Mouse (Mus musculus): ENCODE data around the gene Pou6f1. TPM values are rescaled to one million over a fixed set of nuclear protein-coding genes. Genes with fewer than 3 reads are reported as not detected.

Pou6f1 gene
- 54.5 TPM for polyA plus RNA-seq (2021)

DNA sequence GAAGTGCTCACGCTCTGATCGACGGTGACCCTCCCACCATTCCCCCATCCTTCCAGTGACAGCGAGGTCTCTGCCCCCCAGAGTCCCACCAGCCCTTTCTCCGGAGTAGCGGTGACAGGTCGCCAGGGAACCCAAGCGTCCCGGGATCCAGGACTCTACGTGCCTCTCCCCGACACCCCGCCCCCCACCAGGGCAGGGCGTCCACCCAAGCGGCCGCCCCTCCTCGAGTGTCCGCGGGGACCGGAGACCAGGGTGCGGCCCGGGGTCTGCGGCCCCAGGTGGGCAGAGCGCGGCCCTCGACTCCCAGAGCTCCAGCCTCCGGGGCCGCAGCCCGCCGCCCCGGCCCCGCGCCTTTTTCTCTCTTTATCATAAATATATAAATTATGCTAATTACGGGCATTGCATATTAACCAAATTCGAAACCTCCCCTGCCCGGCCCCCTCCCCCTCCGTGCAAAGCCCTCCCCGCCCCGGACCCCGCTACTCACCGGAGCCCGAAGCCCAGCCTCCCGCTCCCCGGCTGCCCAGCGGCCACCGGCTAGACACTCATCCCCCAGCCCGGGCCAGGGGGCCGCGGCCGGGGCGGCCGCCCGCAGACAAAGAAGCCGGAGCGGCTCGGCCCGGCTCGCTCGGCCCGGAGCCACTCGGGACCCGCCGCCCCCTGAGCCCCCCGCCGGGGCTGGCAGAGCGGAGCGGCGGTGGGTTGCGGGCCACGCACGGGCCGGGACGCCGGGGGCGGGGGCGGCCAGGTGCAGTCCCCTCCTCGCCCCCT lies at the start of gene Pou6f1:
TSS of gene Pou6f1 (minus strand) at position 709 of the 771 bp plus-strand sequence.
- in situ Hi-C loops (cut with MboI; ENCODE audit: low pct_unique_long_range_greater_than_20kb), result no loop called here
- no peak for DNase-seq (ENCODE audit: low read depth, low spot score)
- H3K27me3 ChIP-seq, result no peaks in the 10 kb centered on the region
- peak; percentile 27 for ATAC-seq
- CTCF ChIA-PET, result interaction anchor here (2.3 kb wide), 1 partner anchor 11 kb away, joined by 6 read pairs; no protein-coding TSS in a partner anchor
- TF ChIP-seq CTCF (IDR thresholded peaks at IDR 0.05), result no peak
- POLR2A ChIA-PET, result interaction anchor here (0.7 to 3.4 kb wide), 3 partner anchors 14 to 414 kb away, joined by 3 to 9 read pairs (median 5); partner anchors contain the start of gene Tfcp2

DNA sequence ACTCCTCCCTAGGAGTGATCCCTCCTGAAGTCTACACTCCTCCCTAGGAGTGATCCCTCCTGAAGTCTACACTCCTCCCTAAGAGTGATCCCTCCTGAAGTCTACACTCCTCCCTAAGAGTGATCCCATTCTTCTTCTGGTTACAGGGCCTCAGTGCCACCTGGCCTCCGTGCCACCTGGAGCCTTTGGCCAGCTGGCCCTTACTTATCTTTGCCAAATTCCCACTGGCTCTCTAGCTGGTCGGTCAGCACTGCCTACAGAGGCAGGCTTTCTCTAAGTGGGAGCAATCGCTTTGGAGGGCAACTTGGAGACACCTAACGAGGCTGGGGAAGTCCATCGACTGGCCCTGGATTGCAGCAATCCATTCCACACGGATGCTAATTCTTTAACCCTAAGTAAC lies 46.4 kb upstream of the Pou6f1 start:
- no peak for TF ChIP-seq CTCF (IDR thresholded peaks at IDR 0.05)
- no peak for ATAC-seq
- POLR2A ChIA-PET, result no interaction called here
- CTCF ChIA-PET, result interaction anchor here (1.2 kb wide), 1 partner anchor 22 kb away, joined by 3 read pairs; no protein-coding TSS in a partner anchor
- no peak for DNase-seq (ENCODE audit: low read depth, low spot score)
- in situ Hi-C loops (cut with MboI; ENCODE audit: low pct_unique_long_range_greater_than_20kb), result no loop called here
- H3K27me3 ChIP-seq, result no peaks in the 10 kb centered on the region

DNA sequence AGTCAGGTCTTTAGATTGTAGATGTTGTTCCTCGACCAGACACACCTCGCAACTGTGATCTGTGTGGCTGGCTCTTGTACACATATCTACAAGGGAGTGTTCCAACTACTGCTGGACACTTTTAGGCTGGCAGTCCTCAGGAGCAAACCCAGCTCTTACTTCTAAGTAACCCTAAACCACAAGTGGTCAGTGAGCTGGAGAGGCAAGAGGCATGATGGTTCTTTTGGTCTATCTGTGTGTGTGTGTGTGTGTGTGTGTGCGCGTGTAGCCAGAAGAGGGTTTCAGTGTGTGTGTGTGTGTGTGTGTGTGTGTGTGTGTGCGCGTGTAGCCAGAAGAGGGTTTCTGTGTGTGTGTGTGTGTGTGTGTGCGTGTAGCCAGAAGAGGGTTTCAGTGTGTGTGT lies 42.7 kb upstream of the Pou6f1 start:
- in situ Hi-C loops (cut with MboI; ENCODE audit: low pct_unique_long_range_greater_than_20kb), result no loop called here
- CTCF ChIA-PET, result interaction anchor here (1.5 kb wide), 1 partner anchor 18 kb away, joined by 4 read pairs; no protein-coding TSS in a partner anchor
- no peak for TF ChIP-seq CTCF (IDR thresholded peaks at IDR 0.05)
- ATAC-seq (no peak), DNase-seq (ENCODE audit: low read depth, low spot score) (no peak)
- no peaks in the 10 kb centered on the region for H3K27me3 ChIP-seq
- POLR2A ChIA-PET, result no interaction called here

DNA sequence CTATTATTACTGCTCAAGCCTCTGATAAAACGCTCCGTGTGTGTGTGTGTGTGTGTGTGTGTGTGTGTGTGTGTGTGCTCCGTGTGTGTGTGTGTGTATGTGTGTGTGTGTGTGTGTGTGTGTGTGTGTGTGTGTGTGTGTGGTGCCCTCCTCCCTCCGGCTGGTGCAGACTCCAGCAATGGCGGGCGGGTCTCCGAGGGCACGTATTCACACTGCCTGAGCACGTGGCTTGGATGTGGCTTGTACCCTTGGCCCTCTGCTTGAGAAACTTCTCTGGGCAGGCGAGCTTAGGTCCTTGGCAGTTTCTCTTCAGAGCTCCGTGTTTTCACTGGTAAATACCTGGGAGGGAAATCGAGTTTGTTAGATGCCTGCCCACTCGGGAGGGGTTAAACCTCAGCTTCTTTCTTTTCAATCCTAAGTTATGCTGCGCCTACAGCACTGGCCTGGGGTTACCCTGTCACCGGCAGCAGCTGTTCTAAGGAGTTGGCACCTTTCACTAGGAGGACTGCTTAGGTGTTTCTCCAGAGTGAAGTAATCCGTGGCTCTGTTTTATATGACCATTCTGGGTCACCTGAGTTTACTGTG lies 41.5 kb upstream of the Pou6f1 start:
- no peaks in the 10 kb centered on the region for H3K27me3 ChIP-seq
- TF ChIP-seq CTCF (IDR thresholded peaks at IDR 0.05), result no peak
- in situ Hi-C loops (cut with MboI; ENCODE audit: low pct_unique_long_range_greater_than_20kb), result no loop called here
- ChIA-PET POLR2A (interaction anchor here (0.6 to 0.7 kb wide), 3 partner anchors 8 to 27 kb away, joined by 3 to 5 read pairs (median 4); no protein-coding TSS in a partner anchor), CTCF (interaction anchor here (0.6 to 1.5 kb wide), 2 partner anchors 19 to 114 kb away, joined by 3 to 4 read pairs; no protein-coding TSS in a partner anchor)
- DNase-seq (ENCODE audit: low read depth, low spot score) (no peak), ATAC-seq (no peak)

- DNase-seq (ENCODE audit: low read depth, low spot score) (no peak), ATAC-seq (no peak)
- in situ Hi-C loops (cut with MboI; ENCODE audit: low pct_unique_long_range_greater_than_20kb), result no loop called here
- CTCF ChIA-PET, result interaction anchor here (0.6 kb wide), 1 partner anchor 115 kb away, joined by 3 read pairs; no protein-coding TSS in a partner anchor
- H3K27me3 ChIP-seq, result no peaks in the 10 kb centered on the region
- no peak for TF ChIP-seq CTCF (IDR thresholded peaks at IDR 0.05)
- POLR2A ChIA-PET, result interaction anchor here (0.6 to 0.7 kb wide), 3 partner anchors 9 to 26 kb away, joined by 3 to 5 read pairs (median 4); no protein-coding TSS in a partner anchor
These were observed 40.4 kb upstream of the Pou6f1 start for GRCm38 (mm10) chr15:100639972-100640750.

GRCm38 (mm10) chr15:100637661-100638060 lies 37.9 kb upstream of the Pou6f1 start:
- ChIA-PET POLR2A (interaction anchor here (0.5 to 0.6 kb wide), 2 partner anchors 147 to 285 kb away, joined by 3 read pairs; no protein-coding TSS in a partner anchor), CTCF (interaction anchor here (1.3 kb wide), 1 partner anchor 31 kb away, joined by 4 read pairs; no protein-coding TSS in a partner anchor)
- no peaks in the 10 kb centered on the region for H3K27me3 ChIP-seq
- in situ Hi-C loops (cut with MboI; ENCODE audit: low pct_unique_long_range_greater_than_20kb), result no loop called here
- DNase-seq (ENCODE audit: low read depth, low spot score), result no peak
- no peak for TF ChIP-seq CTCF (IDR thresholded peaks at IDR 0.05)
- no peak for ATAC-seq

- no peak for TF ChIP-seq CTCF (IDR thresholded peaks at IDR 0.05)
- H3K27me3 ChIP-seq, result no peaks in the 10 kb centered on the region
- ATAC-seq, result peak; percentile 49
- in situ Hi-C loops (cut with MboI; ENCODE audit: low pct_unique_long_range_greater_than_20kb), result no loop called here
- no peak for DNase-seq (ENCODE audit: low read depth, low spot score)
- POLR2A ChIA-PET, result interaction anchor here (0.6 kb wide), 1 partner anchor 146 kb away, joined by 3 read pairs; no protein-coding TSS in a partner anchor
- CTCF ChIA-PET, result interaction anchor here (1.3 kb wide), 1 partner anchor 30 kb away, joined by 4 read pairs; no protein-coding TSS in a partner anchor
These were observed 37.1 kb upstream of the Pou6f1 start, which contains the start of gene Smagp for GRCm38 (mm10) chr15:100636700-100637501. Gene Smagp (minus strand): TSS chr15:100636940.

DNA sequence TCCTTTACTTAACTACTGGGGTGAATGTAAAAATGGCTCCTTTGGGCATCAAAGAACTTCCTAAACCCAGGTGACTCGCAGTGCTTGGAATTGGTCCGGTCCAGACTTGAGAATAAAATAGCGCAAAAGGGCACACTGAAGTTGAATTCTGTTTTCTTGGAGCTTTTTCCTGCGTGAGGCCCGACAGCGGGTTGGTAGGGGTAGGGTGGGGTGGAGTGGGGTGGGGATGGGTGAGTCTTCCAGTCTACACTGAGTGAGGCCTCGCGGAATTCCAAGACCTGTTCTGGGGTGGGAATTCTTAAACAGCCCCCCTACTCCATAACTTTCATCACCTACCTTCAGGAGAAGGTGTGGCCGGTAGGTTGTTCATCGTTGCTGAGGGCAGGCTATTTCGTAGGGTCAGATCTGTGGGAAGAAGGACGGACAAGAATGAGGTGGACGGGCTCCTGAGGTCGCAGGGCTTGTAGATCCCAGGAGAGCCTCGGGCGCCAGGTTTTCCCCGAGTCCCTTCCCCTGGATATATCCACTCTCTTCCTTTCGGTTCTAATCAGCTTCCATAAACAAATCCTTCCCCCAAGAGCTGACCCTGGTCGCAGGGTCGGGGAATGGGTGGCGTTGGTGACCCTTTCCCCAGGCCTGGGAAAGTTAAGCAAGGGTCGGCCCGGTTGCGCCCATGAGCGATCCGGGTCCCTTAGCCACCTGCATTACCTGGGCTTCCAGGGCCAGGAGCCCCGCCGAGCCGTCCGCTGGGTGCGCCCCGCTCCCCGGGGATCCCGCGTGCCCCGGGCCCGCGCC lies 36.3 kb upstream of the Pou6f1 start:
- H3K27me3 ChIP-seq, result no peaks in the 10 kb centered on the region
- TF ChIP-seq CTCF (IDR thresholded peaks at IDR 0.05), result no peak
- ATAC-seq (no peak), DNase-seq (ENCODE audit: low read depth, low spot score) (no peak)
- POLR2A ChIA-PET, result no interaction called here
- CTCF ChIA-PET, result no interaction called here
- in situ Hi-C loops (cut with MboI; ENCODE audit: low pct_unique_long_range_greater_than_20kb), result no loop called here

- TF ChIP-seq CTCF (IDR thresholded peaks at IDR 0.05), result no peak
- H3K27me3 ChIP-seq, result no peaks in the 10 kb centered on the region
- no peak for ATAC-seq
- no peak for DNase-seq (ENCODE audit: low read depth, low spot score)
- ChIA-PET POLR2A (no interaction called here), CTCF (no interaction called here)
- in situ Hi-C loops (cut with MboI; ENCODE audit: low pct_unique_long_range_greater_than_20kb), result no loop called here
These were observed 35.5 kb upstream of the Pou6f1 start for GRCm38 (mm10) chr15:100635239-100635638.

Data from Patski (cell line).